Mouse (Mus musculus): Measurements from ENCODE around the gene Ifnar2.

The Ifnar2 gene

DNA sequence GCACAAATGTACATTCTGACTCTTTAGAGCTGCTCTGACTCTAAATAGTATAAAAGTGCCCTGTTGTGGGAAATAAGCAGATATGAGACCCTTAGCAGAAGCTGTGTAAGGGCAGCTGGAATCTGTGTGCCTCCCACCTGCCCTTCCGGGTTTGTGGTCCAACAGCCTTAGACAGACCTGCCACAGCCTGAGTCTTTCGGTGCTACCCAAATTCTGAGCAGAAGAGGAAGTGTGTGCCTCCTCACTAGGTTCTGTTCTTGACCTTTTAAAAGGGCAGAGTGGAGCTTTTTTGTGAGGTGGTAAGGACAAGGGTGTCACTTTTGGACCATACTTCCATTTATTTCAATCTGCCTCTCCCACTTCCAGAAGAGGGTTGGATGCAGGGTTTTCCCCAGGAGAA lies 79.4 kb downstream of the Ifnar2 start:
- no peak for DNase-seq (ENCODE audit: extremely low read depth, insufficient read length, low spot score)

- DNase-seq (ENCODE audit: extremely low read depth, insufficient read length, low spot score), result peak; percentile 51
These were observed 79.8 kb downstream of the Ifnar2 start for GRCm38 (mm10) chr16:91452363-91452896.
